Mouse (Mus musculus): ENCODE results near the gene Fam167b. TPM values are rescaled to one million over a fixed set of nuclear protein-coding genes. Genes with fewer than 3 reads are reported as not detected.
A peak's percentile ranks its signal among the peaks of the same experiment; 100 is the strongest.
"Not testable (repeated sequence)": the region's sequence is repeated elsewhere in the genome, so short reads cannot be mapped to it uniquely, and the experiment has no call there.

Fam167b gene
- polyA plus RNA-seq, 1 experiment from 2014 or later, result 3.6 TPM

GRCm38 (mm10) chr4:129570028-129570427, 8.3 kb downstream of the Fam167b start:
- Histone ChIP-seq H3K9me3 (no peaks in the 10 kb centered on the region), H3K4me3 (no peak overlapping the region), H3K4me1 (peaks cover 11% of the 10 kb centered on the region), H3K27ac (no peak overlapping the region), H3K27me3 (ENCODE audit: insufficient read depth, poor library complexity, severe bottlenecking) (no peaks in the 10 kb centered on the region), H3K36me3 (no peaks in the 10 kb centered on the region)
- WGBS, result 79% methylated on average over 6 of the region's 6 CpGs
- DNase-seq (ENCODE audit: low spot score), result no peak

GRCm38 (mm10) chr4:129568366-129568765, 10.0 kb downstream of the Fam167b start:
- 87% methylated on average over 7 of the region's 7 CpGs for WGBS
- H3K4me1 ChIP-seq, result peaks cover 8% of the 10 kb centered on the region; the same call in 1 of the 2 replicates
- no peak for DNase-seq (ENCODE audit: low spot score)
- no peaks in the 10 kb centered on the region for H3K36me3 ChIP-seq
- H3K27ac ChIP-seq, result no peak overlapping the region
- no peaks in the 10 kb centered on the region for H3K27me3 ChIP-seq (ENCODE audit: insufficient read depth, poor library complexity, severe bottlenecking)
- no peak overlapping the region for H3K4me3 ChIP-seq
- no peaks in the 10 kb centered on the region for H3K9me3 ChIP-seq

GRCm38 (mm10) chr4:129565139-129565538, 13.2 kb downstream of the Fam167b start:
- no peak overlapping the region for H3K4me3 ChIP-seq
- 82% methylated on average over 6 of the region's 6 CpGs for WGBS
- no peaks in the 10 kb centered on the region for H3K36me3 ChIP-seq
- H3K9me3 ChIP-seq, result no peaks in the 10 kb centered on the region
- H3K27ac ChIP-seq, result no peak overlapping the region
- no peaks in the 10 kb centered on the region for H3K4me1 ChIP-seq
- no peak for DNase-seq (ENCODE audit: low spot score)
- no peaks in the 10 kb centered on the region for H3K27me3 ChIP-seq (ENCODE audit: insufficient read depth, poor library complexity, severe bottlenecking)

- no peak for DNase-seq (ENCODE audit: low spot score)
- no peak overlapping the region for H3K27ac ChIP-seq
- 73% methylated on average over 8 of the region's 8 CpGs for WGBS
These were observed 14.6 kb downstream of the Fam167b start for GRCm38 (mm10) chr4:129563718-129564117.

GRCm38 (mm10) chr4:129561184-129561583, 17.2 kb downstream of the Fam167b start:
- WGBS, result 73% methylated on average over 5 of the region's 5 CpGs
- Histone ChIP-seq H3K4me1 (peaks cover 14% of the 10 kb centered on the region), H3K9me3 (no peaks in the 10 kb centered on the region), H3K27ac (no peak overlapping the region), H3K36me3 (no peaks in the 10 kb centered on the region), H3K4me3 (no peak overlapping the region), H3K27me3 (ENCODE audit: insufficient read depth, poor library complexity, severe bottlenecking) (0 out of 2 replicates have a peak, but pooled peaks cover 6% of the 10 kb centered on the region)
- DNase-seq (ENCODE audit: low spot score), result no peak

More at GRCm38 (mm10) chr4:129563718-129564117, 14.6 kb downstream of the Fam167b start:
- H3K4me1 ChIP-seq, result no peaks in the 10 kb centered on the region
- H3K36me3 ChIP-seq, result no peaks in the 10 kb centered on the region
- no peaks in the 10 kb centered on the region for H3K9me3 ChIP-seq
- no peak overlapping the region for H3K4me3 ChIP-seq
- no peaks in the 10 kb centered on the region for H3K27me3 ChIP-seq (ENCODE audit: insufficient read depth, poor library complexity, severe bottlenecking)

GRCm38 (mm10) chr4:129558321-129558955, 19.9 kb downstream of the Fam167b start:
- Histone ChIP-seq H3K27me3 (ENCODE audit: insufficient read depth, poor library complexity, severe bottlenecking) (0 out of 2 replicates have a peak, but pooled peaks cover 19% of the 10 kb centered on the region), H3K4me3 (no peak overlapping the region), H3K27ac (no peak overlapping the region), H3K4me1 (peaks cover 24% of the 10 kb centered on the region), H3K36me3 (no peaks in the 10 kb centered on the region), H3K9me3 (no peaks in the 10 kb centered on the region)
- 79% methylated on average over 12 of the region's 12 CpGs for WGBS
- DNase-seq (ENCODE audit: low spot score), result no peak

GRCm38 (mm10) chr4:129557256-129557808, 21.0 kb downstream of the Fam167b start:
- H3K27me3 ChIP-seq (ENCODE audit: insufficient read depth, poor library complexity, severe bottlenecking), result peaks cover 30% of the 10 kb centered on the region; the same call in 1 of the 2 replicates
- no peak for DNase-seq (ENCODE audit: low spot score)
- peak overlapping the region; percentile 61 for H3K4me3 ChIP-seq
- H3K4me1 ChIP-seq, result peaks cover 24% of the 10 kb centered on the region
- no peaks in the 10 kb centered on the region for H3K36me3 ChIP-seq
- peak overlapping the region; percentile 78 for H3K27ac ChIP-seq
- H3K9me3 ChIP-seq, result no peaks in the 10 kb centered on the region
- WGBS, result 58% methylated on average over 9 of the region's 9 CpGs

- Histone ChIP-seq H3K9me3 (no peaks in the 10 kb centered on the region), H3K4me1 (peaks cover 24% of the 10 kb centered on the region), H3K27ac (peak overlapping the region; percentile 78), H3K36me3 (no peaks in the 10 kb centered on the region), H3K27me3 (ENCODE audit: insufficient read depth, poor library complexity, severe bottlenecking) (peaks cover 30% of the 10 kb centered on the region; the same call in 1 of the 2 replicates), H3K4me3 (peak overlapping the region; percentile 61)
- DNase-seq (ENCODE audit: low spot score), result peak; percentile 96
- WGBS, result 7% methylated on average over 33 of the region's 33 CpGs
These were observed 21.7 kb downstream of the Fam167b start for GRCm38 (mm10) chr4:129556532-129557223.

- DNase-seq (ENCODE audit: low spot score), result peak; percentile 78
- Histone ChIP-seq H3K4me1 (peaks cover 24% of the 10 kb centered on the region), H3K27me3 (ENCODE audit: insufficient read depth, poor library complexity, severe bottlenecking) (peaks cover 30% of the 10 kb centered on the region; the same call in 1 of the 2 replicates), H3K27ac (peak overlapping the region; percentile 78), H3K36me3 (no peaks in the 10 kb centered on the region), H3K4me3 (peak overlapping the region; percentile 61), H3K9me3 (no peaks in the 10 kb centered on the region)
- WGBS, result 1% methylated on average over 24 of the region's 24 CpGs
These were observed 22.4 kb downstream of the Fam167b start for GRCm38 (mm10) chr4:129555862-129556531.

- WGBS, result 5% methylated on average over 16 of the region's 16 CpGs
- Histone ChIP-seq H3K27me3 (ENCODE audit: insufficient read depth, poor library complexity, severe bottlenecking) (peaks cover 30% of the 10 kb centered on the region; the same call in 1 of the 2 replicates), H3K36me3 (no peaks in the 10 kb centered on the region), H3K9me3 (no peaks in the 10 kb centered on the region), H3K27ac (peak overlapping the region; percentile 78), H3K4me3 (peak overlapping the region; percentile 61), H3K4me1 (peaks cover 25% of the 10 kb centered on the region)
- DNase-seq (ENCODE audit: low spot score), result no peak
These were observed 22.9 kb downstream of the Fam167b start for GRCm38 (mm10) chr4:129555421-129555861.

GRCm38 (mm10) chr4:129554512-129554911, 23.8 kb downstream of the Fam167b start:
- not testable (repeated sequence) for H3K27ac ChIP-seq; DNase-seq (ENCODE audit: low spot score); H3K9me3 ChIP-seq; H3K4me3 ChIP-seq; H3K36me3 ChIP-seq
- 85% methylated on average over 6 of the region's 6 CpGs for WGBS
- H3K4me1 ChIP-seq, result peaks cover 32% of the 10 kb centered on the region
- peaks cover 30% of the 10 kb centered on the region; the same call in 1 of the 2 replicates for H3K27me3 ChIP-seq (ENCODE audit: insufficient read depth, poor library complexity, severe bottlenecking)

GRCm38 (mm10) chr4:129550295-129550694, 28.1 kb downstream of the Fam167b start:
- 0 out of 2 replicates have a peak overlapping the region, but pooled peaks have one; percentile 3 for H3K27ac ChIP-seq
- H3K9me3 ChIP-seq, result no peaks in the 10 kb centered on the region
- peaks cover 22% of the 10 kb centered on the region; the same call in 1 of the 2 replicates for H3K27me3 ChIP-seq (ENCODE audit: insufficient read depth, poor library complexity, severe bottlenecking)
- H3K4me3 ChIP-seq, result no peak overlapping the region
- DNase-seq (ENCODE audit: low spot score), result no peak
- peaks cover 11% of the 10 kb centered on the region for H3K4me1 ChIP-seq
- WGBS, result 66% methylated on average over 1 of the region's 1 CpGs
- H3K36me3 ChIP-seq, result no peaks in the 10 kb centered on the region

Data from heart, embryonic 10.5 days (tissue).